Mouse (Mus musculus) small intestine, adult 2 months (tissue): Measurements from ENCODE around the gene Bcl7a. TPM values are rescaled to one million over a fixed set of nuclear protein-coding genes. Genes with fewer than 3 reads are reported as not detected.

Experiments used
- H3K27ac ChIP-seq: fragments of 200-500 bp; 2 replicates; pipeline ENCODE4 v1.5.1; 2012; ENCODE audit warnings: low read depth, low read length, control low read depth, inconsistent platforms; ENCODE audit not compliant: insufficient read depth
- H3K27me3 ChIP-seq: fragments of 200-500 bp; 2 replicates; pipeline ENCODE4 v1.6.1; 2012; ENCODE audit warnings: mild to moderate bottlenecking, moderate library complexity, low read length, inconsistent platforms; ENCODE audit not compliant: control insufficient read depth, insufficient read depth
- H3K36me3 ChIP-seq: fragments of 200-500 bp; 2 replicates; pipeline ENCODE4 v1.6.1; 2012; ENCODE audit warnings: mild to moderate bottlenecking, low read length, control low read depth, inconsistent platforms; ENCODE audit not compliant: control insufficient read depth, insufficient read depth
- H3K4me1 ChIP-seq: fragments of 200-500 bp; 2 replicates; pipeline ENCODE4 v1.6.1; 2012; ENCODE audit warnings: low read length, inconsistent platforms, mixed read lengths; ENCODE audit not compliant: control insufficient read depth, insufficient read depth, insufficient read length
- H3K4me3 ChIP-seq: fragments of 200-500 bp; 2 replicates; pipeline ENCODE4 v1.5.1; 2012; ENCODE audit warnings: low read depth, mild to moderate bottlenecking, control low read depth, inconsistent platforms, low read length, moderate library complexity
- CTCF ChIP-seq: fragments of 200-500 bp; IDR thresholded peaks from 2 replicates; pipeline ENCODE4 v1.5.1; 2012; ENCODE audit warnings: low read depth, mild to moderate bottlenecking, control low read depth, inconsistent platforms, low read length, moderate library complexity, mixed read lengths; ENCODE audit not compliant: insufficient replicate concordance, insufficient read length; ENCODE audit errors: extremely low read depth
- POLR2A ChIP-seq: fragments of 200-500 bp; IDR thresholded peaks from 2 replicates; pipeline ENCODE4 v1.6.1; 2012; ENCODE audit warnings: low read depth, mild to moderate bottlenecking, control low read depth, inconsistent platforms, low read length, moderate library complexity
- WGBS: fragments of 180-500 bp; shearing (Covaris S2); methylation state at CpG from one replicate; pipeline ENCODE4 v1.1.7; 2018; 5-methylcytosine and 5-hydroxymethylcytosine counted together
- polyA plus RNA-seq: library from polyadenylated mRNA; depleted of rRNA; stranded (reverse); fragments of >200 nt; gene quantifications from 2 replicates; pipeline ENCODE4 v1.2.3, GENCODE M21; 2012

Bcl7a gene
- polyA plus RNA-seq, 1 experiment = 2.8 TPM

DNA sequence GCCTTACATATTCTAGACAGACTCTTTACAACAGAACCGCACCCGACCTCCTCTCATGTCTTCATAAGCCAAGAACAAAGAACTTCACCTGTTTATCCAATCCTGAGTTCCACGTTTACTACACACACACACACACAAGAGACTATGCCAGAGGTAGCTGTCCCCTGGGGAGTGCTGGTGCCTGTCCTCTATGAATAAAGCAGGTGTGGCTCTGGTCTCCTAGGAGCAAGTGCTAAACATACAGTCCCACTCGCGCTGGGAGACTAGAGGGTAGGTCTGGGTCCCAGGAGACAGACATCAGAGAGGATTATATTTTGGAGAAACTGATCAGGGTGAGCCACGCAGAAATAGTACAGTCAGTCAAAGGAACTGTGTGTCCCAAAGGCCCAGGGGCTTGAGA is 10.1 kb upstream of the Bcl7a start:
- WGBS = 76% methylated on average over 6 of the region's 6 CpGs
- no peaks in the 10 kb centered on the region for H3K4me1 ChIP-seq
- no peaks in the 10 kb centered on the region for H3K36me3 ChIP-seq
- TF ChIP-seq POLR2A = no peak
- TF ChIP-seq CTCF = no peak
- no peak overlapping the region for H3K4me3 ChIP-seq
- no peak overlapping the region for H3K27ac ChIP-seq
- H3K27me3 ChIP-seq = no peaks in the 10 kb centered on the region

DNA sequence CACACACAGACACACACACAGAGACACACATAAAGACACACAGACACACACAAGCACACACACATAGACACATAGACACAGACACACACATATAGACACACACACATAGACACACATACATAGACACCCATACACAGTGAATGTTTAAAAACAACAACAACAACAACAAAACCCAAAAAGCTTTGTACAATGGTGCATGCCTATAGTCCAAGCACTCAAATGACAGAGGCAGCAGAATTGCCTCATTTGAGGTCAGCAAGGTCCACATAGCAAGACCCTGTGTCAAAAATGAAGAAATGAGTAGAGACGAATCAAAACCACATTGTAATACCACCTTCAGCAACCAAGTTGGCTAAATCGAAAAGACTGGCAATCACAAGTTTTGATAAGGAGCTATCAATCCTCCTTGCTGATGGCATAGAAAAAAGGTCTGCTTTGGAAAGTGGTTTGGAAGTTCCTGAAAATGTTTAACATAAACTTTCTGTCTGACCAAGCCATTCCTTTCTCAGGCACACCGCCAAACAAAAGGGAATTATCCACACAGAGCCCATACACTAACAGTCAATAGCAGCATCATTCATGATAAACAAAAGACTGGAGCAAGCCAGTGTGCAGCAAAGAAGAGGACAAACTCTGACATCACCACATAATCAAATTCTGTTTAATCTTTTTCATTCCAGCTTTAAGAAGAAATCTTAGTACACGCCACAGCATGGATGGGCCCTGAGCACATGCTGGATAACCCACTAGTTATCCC is 7.3 kb upstream of the Bcl7a start:
- H3K4me3 ChIP-seq = no peak overlapping the region
- 70% methylated on average over 4 of the region's 4 CpGs for WGBS
- no peaks in the 10 kb centered on the region for H3K4me1 ChIP-seq
- H3K36me3 ChIP-seq = no peaks in the 10 kb centered on the region
- TF ChIP-seq POLR2A (no peak), CTCF (no peak)
- no peaks in the 10 kb centered on the region for H3K27me3 ChIP-seq
- no peak overlapping the region for H3K27ac ChIP-seq

DNA sequence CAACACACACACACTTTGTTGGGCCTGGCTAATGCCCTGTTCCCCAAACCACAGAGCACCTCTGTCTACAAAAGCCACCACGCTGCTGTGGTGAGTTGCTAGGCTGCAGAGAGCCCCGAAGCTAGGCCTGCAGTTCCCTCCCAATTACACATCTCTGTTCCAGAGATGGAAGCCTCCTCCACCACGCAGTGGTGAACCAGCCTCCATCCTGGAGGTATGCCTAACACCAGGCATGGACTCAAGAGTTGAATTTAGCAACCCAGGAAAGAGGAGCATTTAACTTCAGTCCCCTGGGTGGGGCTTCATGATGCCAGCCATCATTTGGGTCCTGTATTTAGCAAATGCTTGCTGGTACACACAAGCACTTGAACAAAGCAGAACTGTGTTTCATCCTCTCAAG is 5.2 kb upstream of the Bcl7a start:
- no peaks in the 10 kb centered on the region for H3K27me3 ChIP-seq
- TF ChIP-seq CTCF (no peak), POLR2A (no peak)
- H3K36me3 ChIP-seq = no peaks in the 10 kb centered on the region
- no peak overlapping the region for H3K4me3 ChIP-seq
- H3K4me1 ChIP-seq = no peaks in the 10 kb centered on the region
- H3K27ac ChIP-seq = no peak overlapping the region
- WGBS = 72% methylated on average over 3 of the region's 3 CpGs

DNA sequence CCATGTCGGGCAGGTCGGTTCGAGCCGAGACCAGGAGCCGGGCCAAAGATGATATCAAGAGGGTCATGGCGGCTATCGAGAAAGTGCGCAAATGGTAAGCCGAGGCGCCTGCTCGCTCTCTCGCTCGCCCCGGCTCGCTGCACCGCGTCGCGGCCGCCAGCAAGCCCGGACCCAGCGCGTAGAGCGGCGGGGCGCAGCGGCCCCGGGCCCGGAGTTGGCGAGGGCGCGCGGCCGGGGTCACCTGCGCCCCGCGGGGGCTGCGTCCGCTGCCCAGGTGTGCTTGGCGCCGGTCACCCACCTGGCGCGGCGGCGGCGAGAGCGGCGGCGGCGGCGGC is 961 bp downstream of the Bcl7a start:
- TF ChIP-seq CTCF (no peak), POLR2A (no peak)
- Histone ChIP-seq H3K4me1 (peaks cover 6% of the 10 kb centered on the region), H3K27me3 (no peaks in the 10 kb centered on the region), H3K27ac (peak overlapping the region; percentile 88), H3K36me3 (no peaks in the 10 kb centered on the region), H3K4me3 (peak overlapping the region; percentile 99)
- WGBS = under 1% methylated on average over 44 of the region's 51 CpGs

DNA sequence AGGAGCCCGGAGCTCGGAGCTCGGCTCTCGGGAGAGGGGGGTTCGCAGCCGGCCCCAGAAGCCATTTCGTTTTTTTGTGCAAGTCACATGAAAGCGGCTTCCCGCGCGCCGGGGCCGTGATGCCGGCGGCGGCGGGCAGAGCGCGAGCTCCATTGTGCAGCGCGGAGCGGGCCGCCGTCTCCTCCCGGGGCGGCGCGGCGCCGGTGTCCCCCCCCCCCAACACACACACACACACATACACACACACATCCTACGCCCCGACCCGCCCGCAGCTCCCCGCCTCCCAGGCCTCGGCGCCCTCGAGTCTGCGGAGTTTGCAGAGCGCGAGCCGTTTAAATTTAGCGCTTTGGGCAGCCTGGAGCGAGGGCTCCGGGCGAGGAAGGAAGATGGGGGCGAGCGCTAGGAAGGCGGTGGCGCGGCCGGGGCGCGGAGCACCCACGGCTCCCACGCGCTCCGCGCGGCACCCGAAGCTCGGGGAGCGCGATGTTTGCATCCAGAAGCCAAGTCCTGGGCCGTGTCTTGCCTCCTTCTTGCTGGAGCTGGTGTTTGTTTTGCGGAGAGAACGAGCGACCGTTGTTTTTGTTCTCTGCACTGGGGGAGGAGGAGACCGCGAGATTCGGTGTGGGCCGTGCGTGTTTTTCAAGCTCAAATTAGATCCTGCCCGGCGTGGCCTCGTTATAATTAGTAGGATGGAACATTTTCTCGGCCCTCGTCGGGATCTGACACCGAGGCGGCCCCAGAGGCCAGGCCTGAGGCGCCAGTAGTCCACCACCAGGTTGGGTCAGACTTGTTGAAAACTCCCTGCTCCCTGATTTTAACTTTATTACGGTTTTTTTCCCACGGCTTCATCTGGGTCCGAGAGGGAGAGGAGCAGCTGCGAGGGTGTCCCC is 1.6 kb downstream of the Bcl7a start:
- H3K27me3 ChIP-seq = no peaks in the 10 kb centered on the region
- peak overlapping the region; percentile 88 for H3K27ac ChIP-seq
- WGBS = under 1% methylated on average over 84 of the region's 87 CpGs
- peak overlapping the region; percentile 99 for H3K4me3 ChIP-seq
- H3K4me1 ChIP-seq = peaks cover 6% of the 10 kb centered on the region
- TF ChIP-seq CTCF (no peak), POLR2A (no peak)
- no peaks in the 10 kb centered on the region for H3K36me3 ChIP-seq

DNA sequence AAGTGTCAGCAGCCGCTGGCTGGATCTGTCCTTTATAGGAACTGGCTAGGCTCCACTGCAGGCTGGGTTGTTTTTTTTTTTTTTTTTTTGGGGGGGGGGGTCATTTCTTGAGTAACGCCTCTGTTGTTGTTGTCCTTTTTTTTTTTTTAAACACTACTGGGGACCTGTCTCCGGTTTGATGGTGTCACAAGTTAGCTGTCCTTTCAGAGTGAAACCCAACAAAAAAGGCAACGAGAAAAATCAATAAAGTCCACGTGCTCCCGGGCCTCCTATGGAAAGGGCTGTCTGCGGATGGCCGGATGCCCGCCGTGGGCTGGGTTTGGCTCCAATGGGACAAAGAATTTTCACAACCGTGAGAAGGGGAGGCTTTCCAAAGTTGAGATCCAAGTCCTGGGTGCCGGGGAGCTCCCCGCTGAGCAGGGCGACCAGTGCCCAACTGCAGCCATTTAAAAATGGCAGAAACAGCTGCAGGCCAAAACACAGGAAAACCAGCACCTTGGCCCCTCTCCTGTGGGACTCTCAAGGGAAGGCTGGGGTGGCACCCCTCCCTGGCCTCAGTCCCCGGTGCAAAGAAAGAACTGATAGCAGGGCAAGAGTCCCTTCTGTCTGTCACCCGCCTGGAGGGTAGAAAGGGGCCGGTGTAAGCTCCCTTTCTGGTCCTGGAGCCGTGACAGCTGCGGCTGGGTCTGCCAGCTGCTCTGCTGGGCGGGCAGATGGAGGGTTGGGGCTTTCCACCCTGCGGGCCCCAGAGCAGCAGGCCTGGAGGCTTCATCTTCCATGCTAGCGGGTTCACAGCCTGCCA is 2.4 kb downstream of the Bcl7a start:
- Histone ChIP-seq H3K27me3 (no peaks in the 10 kb centered on the region), H3K4me3 (peak overlapping the region; percentile 99), H3K4me1 (peaks cover 13% of the 10 kb centered on the region), H3K36me3 (no peaks in the 10 kb centered on the region), H3K27ac (peak overlapping the region; percentile 42)
- TF ChIP-seq POLR2A = no peak
- TF ChIP-seq CTCF = 0 out of 2 replicates have a peak, but pooled peaks have one; percentile 2
- WGBS = 5% methylated on average over 22 of the region's 22 CpGs

DNA sequence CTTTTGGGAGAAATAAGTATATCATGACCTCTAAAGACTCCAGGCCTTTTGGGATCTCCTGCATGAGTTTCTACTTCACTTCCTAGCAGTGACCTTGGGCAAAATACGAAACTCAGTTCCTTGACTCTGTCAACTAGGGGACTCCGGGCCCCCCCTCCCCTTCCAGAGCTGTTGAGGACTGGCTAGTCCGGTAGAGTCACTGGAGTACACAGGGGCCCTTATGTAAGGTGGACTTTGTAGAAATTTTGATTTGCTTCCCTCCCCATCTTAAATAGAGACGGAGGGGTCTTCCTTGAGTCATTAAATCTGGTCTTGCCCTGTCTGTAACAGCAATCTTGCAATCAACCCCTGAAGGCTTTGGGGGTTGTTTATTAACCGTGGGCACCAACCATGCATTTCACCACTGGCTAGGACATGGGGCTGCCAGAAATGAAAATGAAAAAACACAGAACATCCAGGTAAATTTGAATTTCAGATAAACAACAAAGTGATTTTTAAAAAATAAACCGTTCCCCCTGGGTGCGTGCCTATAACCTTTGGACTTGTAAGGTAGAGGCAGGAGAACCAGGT is 3.2 kb downstream of the Bcl7a start:
- Histone ChIP-seq H3K4me3 (peak overlapping the region; percentile 99; the same call in 1 of the 2 replicates), H3K4me1 (peaks cover 13% of the 10 kb centered on the region)
- 39% methylated on average over 7 of the region's 7 CpGs for whole genome bisulfite sequencing

More for the DNA sequence above, 3.2 kb downstream of the Bcl7a start:
- H3K27me3 ChIP-seq = no peaks in the 10 kb centered on the region
- no peaks in the 10 kb centered on the region for H3K36me3 ChIP-seq
- no peak overlapping the region for H3K27ac ChIP-seq
- TF ChIP-seq POLR2A (no peak), CTCF (no peak)
